Mouse (Mus musculus) neural tube, embryonic 12.5 days (tissue): Measurements from ENCODE around the gene Rgn. TPM values are rescaled to one million over a fixed set of nuclear protein-coding genes. Genes with fewer than 3 reads are reported as not detected.
A peak's percentile ranks its signal among the peaks of the same experiment; 100 is the strongest.

ENCODE experiments used
- ATAC-seq: fragments of 200-750 bp; cut with Nextera tagmentation; 2 replicates; pipeline ENCODE4 v1.8.0; 2017; ENCODE audit warnings: low read depth, mild to moderate bottlenecking, moderate TSS enrichment, moderate library complexity; ENCODE audit not compliant: low FRiP score
- H3K27ac ChIP-seq: fragments of 300-500 bp; sonication (generic); 2 replicates; pipeline ENCODE4 v1.5.1; 2016
- H3K27me3 ChIP-seq: fragments of 300-500 bp; sonication (generic); replicated peaks from 2 replicates; pipeline ENCODE4 v1.6.1; 2016; ENCODE audit warnings: mild to moderate bottlenecking
- H3K36me3 ChIP-seq: fragments of 300-500 bp; sonication (generic); 2 replicates; pipeline ENCODE4 v1.6.1; 2016; ENCODE audit warnings: mild to moderate bottlenecking
- H3K4me1 ChIP-seq: fragments of 300-500 bp; sonication (generic); 2 replicates; pipeline ENCODE4 v1.6.1; 2016
- H3K4me2 ChIP-seq: fragments of 300-500 bp; sonication (generic); replicated peaks from 2 replicates; pipeline ENCODE4 v1.6.1; 2016; ENCODE audit warnings: mild to moderate bottlenecking
- H3K4me3 ChIP-seq: fragments of 300-500 bp; sonication (generic); 2 replicates; pipeline ENCODE4 v1.5.1; 2016
- H3K9ac ChIP-seq: fragments of 300-500 bp; sonication (generic); 2 replicates; pipeline ENCODE4 v1.6.1; 2016; ENCODE audit warnings: mild to moderate bottlenecking
- H3K9me3 ChIP-seq: fragments of 300-500 bp; sonication (generic); 2 replicates; pipeline ENCODE4 v1.6.1; 2016; ENCODE audit warnings: mild to moderate bottlenecking
- WGBS: fragments of 180-500 bp; shearing (Covaris S2); methylation state at CpG from one replicate; pipeline ENCODE4 v1.1.7; 2016; 5-methylcytosine and 5-hydroxymethylcytosine counted together
- polyA plus RNA-seq: library from polyadenylated mRNA; unstranded; fragments of >200 nt; fragmentation: Nextera tagmentation; extraction: Ambion mirVana; gene quantifications from 2 replicates; pipeline ENCODE4 v1.2.1, GENCODE M21; 2016

The Rgn gene
- 0.15 and 0.17 TPM in 2 replicates for polyA plus RNA-seq

DNA sequence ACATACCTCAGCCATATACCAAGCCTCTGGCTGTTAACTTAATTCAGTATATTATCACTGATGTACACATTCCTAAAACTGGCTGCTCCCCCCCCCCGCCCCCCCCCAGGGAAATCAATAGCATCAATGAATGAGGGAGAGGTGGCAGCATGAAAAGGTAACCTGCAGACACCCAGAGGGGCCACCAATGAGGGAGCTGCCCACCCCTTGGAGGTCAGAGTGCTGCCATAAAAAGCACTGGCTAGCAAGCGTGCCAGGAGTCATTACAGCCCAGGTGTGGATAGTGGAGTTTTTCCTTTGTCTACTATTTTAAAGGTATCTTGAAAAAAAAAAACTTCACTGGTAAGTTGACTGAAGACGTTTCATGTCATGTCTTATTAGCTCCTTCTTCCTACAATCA is at the start of gene Rgn:
Rgn (plus strand) TSS at position 256 of the 400 bp plus-strand sequence.
- H3K36me3 ChIP-seq = no peaks in the 10 kb centered on the region
- WGBS = 66% methylated on average over 3 of the region's 3 CpGs

DNA sequence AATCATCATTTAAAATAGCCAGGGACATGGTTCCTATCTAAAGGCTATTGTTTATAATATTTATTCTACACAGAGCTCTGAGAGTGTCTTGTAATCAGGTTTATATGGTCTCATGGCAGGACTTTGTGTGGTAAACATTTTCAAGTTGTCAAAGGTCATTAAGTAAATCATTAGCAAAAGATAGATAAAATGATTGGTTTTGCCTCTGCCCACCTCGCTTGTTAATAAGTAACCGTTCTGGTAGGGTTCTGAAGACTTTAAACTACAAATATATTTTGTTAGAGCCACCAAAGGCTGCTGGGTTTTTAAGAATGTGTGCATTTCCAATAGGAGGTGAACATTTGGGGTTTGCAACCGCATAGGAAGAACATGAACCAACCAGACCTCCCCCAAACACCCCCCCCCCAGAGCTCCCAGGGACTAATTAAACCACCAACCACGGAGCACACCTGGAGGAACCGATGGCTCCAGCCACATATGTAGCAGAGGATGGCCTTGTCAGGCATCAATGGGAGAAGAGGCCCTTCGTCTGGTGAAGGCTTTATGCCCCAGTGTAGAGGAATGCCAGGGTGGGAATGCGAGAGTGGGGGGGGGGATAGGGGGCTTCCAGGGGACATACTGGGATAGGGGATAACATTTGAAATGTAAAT is 29.2 kb upstream of the Rgn start:
- ATAC-seq = no peak
- Histone ChIP-seq H3K4me3 (no peak overlapping the region), H3K9ac (no peak overlapping the region), H3K4me2 (no peak overlapping the region), H3K27ac (no peak overlapping the region), H3K4me1 (no peaks in the 10 kb centered on the region), H3K27me3 (no peaks in the 10 kb centered on the region), H3K36me3 (peaks cover 9% of the 10 kb centered on the region), H3K9me3 (no peaks in the 10 kb centered on the region)
- 91% methylated on average over 7 of the region's 7 CpGs for WGBS

More for the DNA sequence above, at the start of gene Rgn:
- ATAC-seq = no peak
- Histone ChIP-seq H3K9ac (no peak within 1 kb of the TSS), H3K27me3 (no peaks in the 10 kb centered on the region), H3K4me3 (0 out of 2 replicates have a peak within 1 kb of the TSS, but pooled peaks have one; percentile 26), H3K9me3 (no peaks in the 10 kb centered on the region), H3K27ac (no peak within 1 kb of the TSS), H3K4me1 (no peaks in the 10 kb centered on the region), H3K4me2 (peak within 1 kb of the TSS; percentile 61)

DNA sequence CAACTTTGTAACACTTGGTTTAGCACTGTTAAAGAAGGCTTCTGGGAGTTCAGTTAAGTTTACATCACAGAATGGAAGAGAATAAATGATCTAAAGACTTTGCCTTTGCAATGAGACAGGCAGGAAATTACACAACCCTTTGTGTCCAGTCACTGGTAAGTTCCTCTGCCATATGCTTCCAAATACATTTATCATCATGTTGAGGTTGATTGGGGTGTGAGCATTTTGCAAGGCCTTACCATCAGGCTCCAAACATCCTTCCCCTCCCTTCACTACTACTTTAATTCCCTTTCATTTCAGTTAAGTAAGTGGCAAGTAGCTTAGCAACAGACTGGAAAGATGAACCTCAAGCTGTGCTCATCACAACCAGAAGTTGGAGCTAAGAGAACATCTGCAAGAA is 28.0 kb upstream of the Rgn start:
- Histone ChIP-seq H3K9ac (no peak overlapping the region), H3K4me1 (no peaks in the 10 kb centered on the region), H3K9me3 (no peaks in the 10 kb centered on the region), H3K36me3 (peaks cover 9% of the 10 kb centered on the region), H3K4me2 (no peak overlapping the region), H3K4me3 (no peak overlapping the region), H3K27ac (no peak overlapping the region), H3K27me3 (no peaks in the 10 kb centered on the region)
- ATAC-seq = no peak

- no peaks in the 10 kb centered on the region for H3K36me3 ChIP-seq
- no peaks in the 10 kb centered on the region for H3K4me1 ChIP-seq
- no peak for ATAC-seq
- H3K9me3 ChIP-seq = no peaks in the 10 kb centered on the region
- WGBS = 64% methylated on average over 1 of the region's 1 CpGs
- no peaks in the 10 kb centered on the region for H3K27me3 ChIP-seq
- no peak overlapping the region for H3K4me2 ChIP-seq
- H3K4me3 ChIP-seq = no peak overlapping the region
- H3K9ac ChIP-seq = no peak overlapping the region
- no peak overlapping the region for H3K27ac ChIP-seq
These were observed 17.0 kb upstream of the Rgn start for GRCm38 (mm10) chrX:20532621-20533020.

DNA sequence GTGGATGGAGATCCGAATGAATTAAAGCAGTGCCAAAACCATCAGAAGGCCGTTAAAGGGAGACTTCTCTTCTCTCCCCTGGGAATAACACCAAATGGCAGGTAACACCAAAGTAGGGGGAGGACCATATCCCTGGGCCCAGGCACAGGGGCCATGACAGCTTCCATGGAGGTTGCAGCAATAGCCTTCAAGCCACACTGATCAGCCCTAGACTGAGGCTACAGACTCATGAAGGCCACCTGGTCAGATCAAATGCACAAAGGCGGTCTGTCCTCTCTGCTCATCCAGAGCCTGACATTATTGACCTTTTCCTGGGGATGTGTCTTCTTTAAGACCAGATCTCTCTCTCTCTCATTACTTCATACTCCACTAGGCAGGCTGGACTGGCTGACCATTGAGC is 5.7 kb upstream of the Rgn start:
- 83% methylated on average over 3 of the region's 3 CpGs for WGBS
- H3K4me2 ChIP-seq = no peak overlapping the region

DNA sequence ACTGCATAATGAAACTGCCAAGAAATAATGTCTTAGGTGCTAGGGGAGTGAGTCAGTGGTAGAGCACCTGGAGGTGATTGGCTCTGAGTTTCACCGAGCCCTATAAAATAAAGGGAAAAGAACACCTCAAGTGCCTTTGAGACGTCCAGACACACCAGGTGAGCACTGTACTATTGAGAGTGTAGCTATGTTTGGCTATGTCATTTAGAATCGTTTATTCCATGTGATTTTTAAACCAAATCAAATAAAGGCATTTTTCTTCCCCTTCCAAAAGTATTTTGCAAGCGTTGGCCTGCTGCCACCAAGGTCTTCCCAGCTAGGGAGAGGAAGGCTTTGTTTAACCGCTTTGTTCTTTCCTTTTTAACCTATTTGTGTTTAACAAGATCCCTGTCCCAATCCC is 2.0 kb upstream of the Rgn start:
- no peaks in the 10 kb centered on the region for H3K36me3 ChIP-seq
- no peaks in the 10 kb centered on the region for H3K27me3 ChIP-seq
- no peak for ATAC-seq
- WGBS = 64% methylated on average over 5 of the region's 5 CpGs
- no peak overlapping the region for H3K9ac ChIP-seq
- H3K4me1 ChIP-seq = no peaks in the 10 kb centered on the region
- no peak overlapping the region for H3K27ac ChIP-seq
- peak overlapping the region; percentile 61 for H3K4me2 ChIP-seq
- H3K9me3 ChIP-seq = no peaks in the 10 kb centered on the region
- H3K4me3 ChIP-seq = no peak overlapping the region

More for the DNA sequence above, 5.7 kb upstream of the Rgn start:
- no peaks in the 10 kb centered on the region for H3K9me3 ChIP-seq
- no peak overlapping the region for H3K27ac ChIP-seq
- ATAC-seq = no peak
- H3K9ac ChIP-seq = no peak overlapping the region
- no peaks in the 10 kb centered on the region for H3K4me1 ChIP-seq
- H3K36me3 ChIP-seq = no peaks in the 10 kb centered on the region
- H3K27me3 ChIP-seq = no peaks in the 10 kb centered on the region
- no peak overlapping the region for H3K4me3 ChIP-seq

DNA sequence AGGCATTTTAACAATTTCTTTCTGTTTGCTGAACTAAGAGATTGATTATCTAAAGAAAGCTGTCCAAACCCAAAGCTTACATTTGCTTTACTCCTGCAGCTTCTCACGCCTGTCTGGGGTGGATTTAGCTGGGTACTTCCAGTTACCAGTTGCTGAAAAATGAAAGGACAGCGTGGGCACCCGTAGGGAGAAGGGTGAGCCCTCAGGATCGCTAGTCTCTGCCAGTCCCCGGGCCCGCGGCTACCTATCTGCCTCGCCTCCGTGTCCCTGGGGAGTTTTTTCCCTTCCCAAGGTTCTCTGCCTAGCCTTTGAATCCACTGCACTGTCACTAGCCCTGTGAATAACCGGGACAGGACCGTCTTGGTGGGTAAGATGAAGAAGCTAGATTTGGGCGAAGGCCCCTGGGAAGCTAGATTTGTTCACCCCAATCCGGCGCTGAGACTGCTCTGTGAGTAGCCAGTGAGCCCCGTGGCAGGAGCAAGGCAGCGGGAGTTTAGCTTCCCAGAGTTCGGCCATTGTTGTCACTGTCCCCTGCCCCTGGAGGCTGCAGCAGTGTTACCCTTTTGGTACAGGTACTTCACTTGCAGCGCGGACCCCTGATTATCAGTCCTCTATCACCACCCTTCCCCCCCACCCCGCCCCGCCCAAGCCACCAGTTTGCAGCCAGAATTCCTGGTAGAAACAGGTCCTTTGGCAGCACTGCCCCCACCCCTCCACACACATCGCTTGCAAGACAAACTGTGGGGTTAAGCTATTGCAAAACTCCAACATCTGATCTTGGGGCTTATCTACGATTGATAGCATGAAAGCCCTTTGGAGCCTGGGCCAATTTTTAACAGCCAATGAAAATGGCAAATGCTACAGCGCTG is 1.3 kb upstream of the Rgn start:
- H3K4me1 ChIP-seq = no peaks in the 10 kb centered on the region
- peak overlapping the region; percentile 61 for H3K4me2 ChIP-seq
- no peaks in the 10 kb centered on the region for H3K9me3 ChIP-seq
- ATAC-seq = peak; percentile 37; the same call in 1 of the 2 replicates
- WGBS = 22% methylated on average over 24 of the region's 24 CpGs
- no peak overlapping the region for H3K27ac ChIP-seq
- peak overlapping the region; percentile 26 for H3K4me3 ChIP-seq
- 0 out of 2 replicates have a peak overlapping the region, but pooled peaks have one; percentile 13 for H3K9ac ChIP-seq
- H3K27me3 ChIP-seq = no peaks in the 10 kb centered on the region
- no peaks in the 10 kb centered on the region for H3K36me3 ChIP-seq

GRCm38 (mm10) chrX:20548880-20549440 is 627 bp upstream of the Rgn start:
- no peak overlapping the region for H3K4me3 ChIP-seq
- H3K27ac ChIP-seq = no peak overlapping the region
- H3K9me3 ChIP-seq = no peaks in the 10 kb centered on the region
- H3K4me1 ChIP-seq = no peaks in the 10 kb centered on the region
- no peak for ATAC-seq
- H3K36me3 ChIP-seq = no peaks in the 10 kb centered on the region
- H3K4me2 ChIP-seq = no peak overlapping the region
- H3K27me3 ChIP-seq = no peaks in the 10 kb centered on the region
- 64% methylated on average over 1 of the region's 1 CpGs for whole genome bisulfite sequencing
- H3K9ac ChIP-seq = no peak overlapping the region

GRCm38 (mm10) chrX:20552199-20552598 is 2.6 kb downstream of the Rgn start:
- Histone ChIP-seq H3K9me3 (no peaks in the 10 kb centered on the region), H3K4me2 (no peak overlapping the region), H3K4me3 (no peak overlapping the region), H3K27ac (no peak overlapping the region), H3K9ac (no peak overlapping the region), H3K4me1 (no peaks in the 10 kb centered on the region), H3K36me3 (no peaks in the 10 kb centered on the region), H3K27me3 (no peaks in the 10 kb centered on the region)
- ATAC-seq = no peak
- WGBS = 79% methylated on average over 2 of the region's 2 CpGs

DNA sequence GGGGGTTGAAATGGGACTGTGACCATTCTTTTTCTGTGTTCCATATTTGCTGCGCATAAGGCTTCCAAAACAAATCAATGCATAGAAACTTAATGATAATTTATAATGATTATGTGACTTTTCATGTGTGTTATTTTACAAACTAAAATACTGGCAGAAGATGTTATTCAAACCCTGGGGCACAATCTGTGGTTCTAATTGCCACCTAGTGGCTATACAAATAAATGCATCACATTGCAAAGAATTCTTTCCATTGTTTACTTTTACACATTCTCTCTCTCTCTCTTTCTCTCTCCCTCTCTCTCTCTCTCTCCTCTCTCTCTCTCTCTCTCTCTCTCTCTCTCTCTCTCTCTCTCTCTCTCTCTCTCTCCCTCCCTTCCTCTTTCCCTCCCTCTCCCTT is 12.3 kb downstream of the Rgn start:
- no peak for ATAC-seq
- H3K27ac ChIP-seq = no peak overlapping the region
- H3K27me3 ChIP-seq = no peaks in the 10 kb centered on the region
- 63% methylated on average over 1 of the region's 1 CpGs for WGBS
- H3K36me3 ChIP-seq = no peaks in the 10 kb centered on the region
- H3K9ac ChIP-seq = no peak overlapping the region
- H3K9me3 ChIP-seq = no peaks in the 10 kb centered on the region
- H3K4me1 ChIP-seq = no peaks in the 10 kb centered on the region
- H3K4me3 ChIP-seq = no peak overlapping the region
- no peak overlapping the region for H3K4me2 ChIP-seq

DNA sequence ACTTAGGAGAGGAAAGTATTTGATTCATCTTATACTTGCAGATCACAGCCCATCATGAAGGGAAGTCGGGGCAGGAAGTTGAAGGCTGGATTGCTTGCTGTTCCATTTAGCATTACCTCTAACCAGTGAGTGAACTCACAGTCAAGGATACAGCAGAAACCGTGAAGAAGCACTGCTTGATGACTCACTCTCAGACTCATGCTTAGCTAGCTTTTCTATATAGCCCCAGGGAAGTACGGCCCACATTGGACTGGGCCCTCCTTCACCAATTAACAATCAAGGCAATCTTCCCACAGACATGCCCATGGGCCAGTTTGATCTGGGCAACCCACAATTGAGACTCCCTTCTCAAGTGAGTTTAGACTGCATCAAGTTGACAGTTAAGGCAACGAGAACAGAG is 14.4 kb downstream of the Rgn start:
- Histone ChIP-seq H3K9me3 (no peaks in the 10 kb centered on the region), H3K4me1 (no peaks in the 10 kb centered on the region), H3K36me3 (no peaks in the 10 kb centered on the region), H3K9ac (no peak overlapping the region), H3K27me3 (no peaks in the 10 kb centered on the region), H3K27ac (no peak overlapping the region), H3K4me2 (no peak overlapping the region), H3K4me3 (no peak overlapping the region)
- WGBS = 79% methylated on average over 4 of the region's 4 CpGs
- no peak for ATAC-seq

GRCm38 (mm10) chrX:20571024-20571423 is 21.4 kb downstream of the Rgn start:
- no peaks in the 10 kb centered on the region for H3K4me1 ChIP-seq
- H3K27ac ChIP-seq = no peak overlapping the region
- H3K9me3 ChIP-seq = no peaks in the 10 kb centered on the region
- 67% methylated on average over 2 of the region's 2 CpGs for WGBS
- H3K27me3 ChIP-seq = no peaks in the 10 kb centered on the region
- H3K4me3 ChIP-seq = no peak overlapping the region
- no peaks in the 10 kb centered on the region for H3K36me3 ChIP-seq
- H3K4me2 ChIP-seq = no peak overlapping the region
- H3K9ac ChIP-seq = no peak overlapping the region
- no peak for ATAC-seq
